Mouse (Mus musculus) right cerebral cortex, postnatal 4 days (tissue): ENCODE measurements around the gene Umod.

Source experiments
- DNase-seq: peaks from one replicate; pipeline ENCODE4 v3.0.0-alpha.2; 2022

Umod gene

DNA sequence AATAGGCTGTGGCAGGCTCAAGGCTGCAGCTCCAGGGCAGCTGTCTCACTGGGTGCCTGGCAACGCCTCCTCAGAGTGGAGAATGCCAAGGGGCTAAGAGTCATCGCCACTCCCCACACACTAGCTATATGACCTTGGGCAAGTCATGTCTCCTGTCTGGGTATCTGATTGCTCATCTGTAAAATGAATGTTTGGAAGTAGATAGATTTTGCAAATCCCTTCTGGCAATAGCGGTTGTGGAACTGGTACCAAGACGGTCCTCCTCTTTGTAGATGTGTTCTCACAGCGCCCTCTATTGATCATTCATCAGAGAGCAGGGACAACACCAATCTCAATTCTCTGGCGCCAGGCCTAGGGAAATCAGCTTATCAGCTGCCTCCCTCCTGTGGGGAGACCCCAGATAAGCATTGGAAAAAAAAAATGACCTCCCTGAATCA, 51.9 kb downstream of the Umod start:
- peak; percentile 67 for DNase-seq

DNA sequence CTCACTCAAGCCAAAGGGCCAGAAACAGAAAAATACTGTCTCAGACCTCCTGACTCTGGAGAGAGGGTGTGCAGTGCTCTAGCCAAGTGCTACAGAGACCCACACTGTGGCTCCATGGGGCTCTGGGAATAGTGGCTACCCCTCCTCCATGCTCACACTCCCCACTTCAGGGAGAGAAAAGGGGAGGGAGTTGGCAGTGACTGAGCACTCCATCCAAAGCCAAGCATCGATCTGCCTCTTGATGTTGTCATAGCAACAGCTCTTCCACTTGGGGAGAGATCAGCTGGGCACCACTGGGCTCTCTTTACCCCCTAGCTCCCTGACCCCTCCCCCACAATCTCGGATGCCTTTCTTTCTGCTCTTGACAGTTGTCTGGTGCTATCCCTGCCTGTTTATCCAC, 58.4 kb downstream of the Umod start:
- DNase-seq: peak; percentile 5

DNA sequence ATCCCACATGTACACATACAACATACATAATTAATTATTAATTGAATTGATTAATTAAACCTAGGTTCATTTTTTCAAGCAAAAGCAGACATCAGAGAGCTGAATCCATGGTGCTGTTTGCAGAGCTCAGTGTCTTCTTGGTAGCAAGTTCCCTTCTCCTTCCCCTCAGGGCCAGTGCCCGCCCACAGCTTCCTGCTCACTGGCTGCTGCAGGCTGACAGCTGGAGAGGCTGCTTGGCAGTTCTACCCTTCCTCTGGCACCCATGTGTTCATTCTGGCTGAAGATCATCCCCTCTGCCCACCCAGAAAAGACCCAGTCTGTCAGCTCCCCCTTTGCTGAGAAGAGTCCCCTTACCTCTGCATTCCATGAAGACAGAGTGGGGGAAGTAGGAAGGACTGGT, 60.6 kb downstream of the Umod start:
- no peak for DNase-seq
